Mouse (Mus musculus) adipocyte (in vitro differentiated cells): Measurements from ENCODE around the gene Irf1.
"Not testable (repeated sequence)": the region's sequence is repeated elsewhere in the genome, so short reads cannot be mapped to it uniquely, and the experiment has no call there.

ENCODE experiments used
- DNase-seq: peaks from one replicate; pipeline ENCODE4 v3.0.0-alpha.2; 2016; ENCODE audit warnings: low spot score

The Irf1 gene

DNA sequence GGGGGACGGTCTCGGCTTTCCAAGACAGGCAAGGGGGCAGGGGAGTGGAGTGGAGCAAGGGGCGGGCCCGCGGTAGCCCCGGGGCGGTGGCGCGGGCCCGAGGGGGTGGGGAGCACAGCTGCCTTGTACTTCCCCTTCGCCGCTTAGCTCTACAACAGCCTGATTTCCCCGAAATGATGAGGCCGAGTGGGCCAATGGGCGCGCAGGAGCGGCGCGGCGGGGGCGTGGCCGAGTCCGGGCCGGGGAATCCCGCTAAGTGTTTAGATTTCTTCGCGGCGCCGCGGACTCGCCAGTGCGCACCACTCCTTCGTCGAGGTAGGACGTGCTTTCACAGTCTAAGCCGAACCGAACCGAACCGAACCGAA is at the start of gene Irf1:
Gene Irf1, plus strand, starts transcription at position 255 of the 365 bp plus-strand sequence.
- DNase-seq = peak; percentile 91

DNA sequence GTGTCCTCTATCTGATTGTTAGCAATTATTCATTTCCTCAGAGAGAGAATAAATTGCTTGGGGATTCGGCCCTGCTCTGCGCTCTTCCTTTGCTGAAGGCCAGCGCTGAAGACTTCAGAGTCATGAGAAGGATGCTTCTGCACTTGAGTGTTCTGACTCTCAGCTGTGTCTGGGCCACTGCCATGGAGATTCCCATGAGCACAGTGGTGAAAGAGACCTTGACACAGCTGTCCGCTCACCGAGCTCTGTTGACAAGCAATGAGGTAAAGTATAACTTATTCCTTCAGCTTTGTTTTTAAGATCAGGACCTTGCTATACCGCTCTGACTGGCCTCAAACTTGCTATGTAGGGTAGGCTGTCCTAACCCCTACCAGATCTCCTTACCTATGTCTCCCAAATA is 49.1 kb upstream of the Irf1 start, which contains the start of gene Il5:
Gene Il5, plus strand, starts transcription at position 80 of the 400 bp plus-strand sequence.
- no peak for DNase-seq

DNA sequence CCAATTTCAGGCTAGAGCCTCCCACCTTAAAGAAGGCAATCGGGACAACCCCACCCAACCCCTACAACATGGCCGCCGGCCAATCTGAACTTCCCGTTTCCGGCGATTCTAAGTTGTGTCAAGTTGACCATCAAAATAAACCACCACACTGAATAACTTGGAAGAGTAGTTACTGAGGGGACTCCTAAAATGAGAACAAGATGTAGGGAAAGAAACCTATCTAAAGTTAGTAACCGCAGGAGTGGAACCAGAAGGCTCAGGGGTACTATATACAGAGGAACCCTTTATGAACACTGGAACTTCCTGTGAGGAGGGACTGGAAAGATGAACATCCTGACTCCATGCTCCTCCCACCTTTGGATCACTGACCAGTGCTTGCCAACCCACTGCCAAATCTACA is 38.4 kb upstream of the Irf1 start:
- no peak for DNase-seq

DNA sequence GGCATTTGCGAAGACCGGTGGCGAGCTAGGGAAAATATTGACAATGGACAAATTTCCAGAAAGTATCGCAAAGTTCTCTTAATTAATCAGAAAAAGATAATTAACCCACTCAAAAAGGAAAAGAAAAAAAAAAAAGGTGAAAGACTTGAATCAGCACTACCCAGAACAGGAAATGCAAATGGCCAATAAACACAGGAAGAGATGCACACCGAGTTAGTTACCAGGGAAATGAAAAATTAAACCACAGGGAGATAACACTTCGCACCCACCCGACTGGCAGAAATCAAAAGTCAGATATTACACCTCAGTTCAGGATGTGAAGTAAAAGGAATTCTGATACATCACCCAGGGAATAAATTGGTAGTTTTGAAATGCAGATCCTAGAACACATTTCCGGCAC is 37.6 kb upstream of the Irf1 start:
- DNase-seq = no peak

DNA sequence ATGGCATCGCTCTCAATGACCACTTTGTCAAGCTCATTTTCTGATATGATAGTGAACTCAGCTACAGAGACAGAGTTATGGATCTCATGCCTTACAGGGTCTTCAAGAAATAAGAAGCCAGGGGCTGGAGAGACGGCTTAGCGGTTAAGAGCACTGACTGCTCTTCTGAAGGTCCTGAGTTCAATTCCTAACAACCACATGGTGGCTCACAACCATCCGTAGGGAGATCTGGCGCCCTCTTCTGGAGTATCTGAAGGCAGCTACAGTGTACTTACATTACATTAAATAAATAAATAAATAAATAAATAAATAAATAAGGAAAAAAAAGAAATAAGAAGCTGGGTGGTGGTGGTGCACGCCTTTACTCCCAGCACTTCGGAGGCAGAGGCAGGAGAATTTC is 36.0 kb upstream of the Irf1 start:
- no peak for DNase-seq

DNA sequence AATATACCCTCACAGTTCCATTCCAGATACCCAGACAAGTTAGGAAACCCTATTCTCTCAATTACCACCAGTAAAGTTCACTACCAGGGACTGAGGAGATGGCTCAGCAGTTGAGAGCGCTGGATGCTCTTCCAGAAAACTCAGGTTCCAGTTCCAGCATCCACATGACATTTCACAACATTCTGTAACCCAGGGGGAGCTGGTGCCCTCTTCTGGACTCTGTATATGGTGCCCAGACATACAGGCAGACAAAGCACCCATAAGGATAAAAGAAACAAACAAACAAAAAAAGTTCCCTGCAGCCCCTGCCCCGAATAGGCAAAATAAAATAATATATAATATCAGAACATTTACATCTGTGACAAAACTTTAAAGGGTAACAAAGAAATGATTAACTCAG is 35.4 kb upstream of the Irf1 start:
- peak; percentile 32 for DNase-seq

DNA sequence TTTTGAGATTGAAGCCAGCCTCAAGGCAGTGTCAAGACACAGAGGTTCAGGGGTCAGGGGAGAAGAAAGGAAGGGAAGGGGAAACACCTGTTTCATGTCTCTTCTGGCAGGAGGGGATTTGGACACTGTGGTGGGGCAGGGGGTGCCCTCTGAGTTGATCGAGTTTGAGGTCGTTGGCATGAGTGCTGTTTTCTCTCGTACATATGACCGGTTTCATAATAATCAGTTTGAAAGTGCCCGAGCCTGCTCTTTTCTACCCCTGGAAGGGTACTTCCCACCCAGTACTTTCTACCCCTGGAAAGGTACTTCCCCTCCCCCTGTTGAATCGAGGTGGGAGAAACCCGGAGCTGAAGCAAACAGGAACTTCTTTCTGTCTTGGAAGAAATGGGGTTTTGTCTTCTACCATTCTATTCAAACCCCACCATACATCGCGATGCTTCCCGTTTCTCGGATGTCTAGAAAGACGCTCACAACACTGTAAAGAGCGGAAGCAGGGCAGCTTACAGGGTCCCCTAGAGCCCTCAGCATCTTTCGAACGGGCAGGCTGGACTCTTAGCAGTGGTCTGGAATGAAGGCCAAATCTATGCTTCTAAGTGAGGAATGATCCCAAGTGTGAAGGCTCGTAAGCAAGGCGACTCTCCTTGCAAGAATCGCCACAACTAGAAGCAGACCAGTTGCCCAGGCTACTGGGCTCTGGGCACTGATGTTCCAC is 34.7 kb upstream of the Irf1 start:
- no peak for DNase-seq

DNA sequence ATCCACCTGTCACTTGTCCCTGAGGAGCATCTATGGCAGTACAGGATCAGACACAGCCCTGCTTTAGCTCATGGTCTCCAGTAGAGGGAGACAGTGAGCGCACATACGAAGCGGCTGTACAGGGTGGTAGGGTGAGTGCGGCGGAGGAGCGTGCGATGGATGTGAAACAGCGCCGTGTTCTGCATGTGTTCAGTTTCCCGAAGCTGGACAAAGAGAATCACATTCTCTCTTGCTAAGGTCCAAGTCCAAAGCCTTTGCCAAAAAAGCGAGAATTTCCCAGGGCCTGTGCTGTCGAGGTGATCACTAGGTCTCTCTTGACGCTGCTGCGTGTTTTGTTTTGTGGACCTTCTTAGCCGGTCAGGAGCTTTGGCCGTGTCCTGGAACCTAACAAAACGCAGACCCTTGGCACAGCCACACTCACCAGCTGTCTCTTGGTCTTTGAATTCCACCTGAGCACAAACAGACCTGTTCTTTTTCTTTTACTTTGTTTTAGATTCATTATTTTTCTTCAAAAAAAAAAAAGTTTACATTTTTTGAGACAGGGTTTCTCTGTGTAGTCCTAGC is 34.0 kb upstream of the Irf1 start:
- peak; percentile 20 for DNase-seq

DNA sequence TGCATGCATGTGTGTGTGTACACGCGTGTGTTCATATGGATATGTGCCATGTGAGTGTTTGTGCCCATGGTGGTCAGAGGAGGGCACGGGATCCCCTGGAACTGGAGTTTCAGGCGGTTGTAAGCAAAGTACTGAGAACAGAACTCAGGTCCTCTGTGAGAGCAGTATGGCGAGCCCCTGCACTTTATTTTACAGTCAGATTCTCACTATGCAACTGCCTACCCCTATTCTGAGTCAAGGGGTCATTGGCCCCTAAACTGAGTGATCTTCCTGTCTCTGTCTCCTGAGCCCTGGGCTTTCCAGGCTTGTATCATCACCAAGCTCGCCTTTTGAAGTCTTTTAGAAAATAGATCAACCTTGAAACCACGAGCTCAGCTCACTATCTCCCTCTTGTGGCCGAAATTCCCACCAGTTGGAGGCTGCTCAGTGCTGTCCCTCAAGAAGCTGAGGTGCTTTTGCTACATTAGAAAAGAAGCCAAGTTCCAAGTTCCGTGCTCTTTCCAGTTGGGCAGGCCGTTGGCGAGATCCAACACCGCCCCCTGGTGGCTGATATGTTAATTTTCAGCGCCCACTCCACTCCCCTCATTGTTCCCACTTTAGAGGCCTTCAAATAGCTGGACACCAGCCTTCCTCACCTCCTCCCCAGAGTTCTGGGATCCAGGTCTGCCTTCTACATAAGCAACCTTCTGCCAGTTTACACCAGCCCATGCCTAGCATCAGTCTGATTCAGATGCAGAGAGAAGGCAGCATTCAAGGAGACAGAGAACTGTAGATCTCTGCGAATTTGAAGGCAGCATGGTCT is 32.8 kb upstream of the Irf1 start:
- peak; percentile 91 for DNase-seq

DNA sequence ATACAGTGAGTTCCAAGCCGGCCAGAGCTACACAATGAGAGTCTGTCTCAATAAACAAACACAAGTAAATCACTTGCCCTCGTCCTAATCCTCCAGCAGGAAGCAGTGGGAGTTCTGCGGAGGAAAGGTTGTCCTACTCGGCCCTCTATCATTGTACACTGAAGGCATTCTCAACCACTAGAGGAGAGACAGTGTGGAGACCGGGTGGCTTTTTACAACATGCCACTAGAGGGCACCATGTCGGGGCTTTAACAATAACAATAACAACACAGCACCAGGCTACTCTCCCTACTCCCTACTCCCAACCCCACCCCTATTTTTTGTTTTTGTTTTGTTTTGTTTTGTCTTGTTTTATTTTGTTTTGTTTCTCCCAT is 32.3 kb upstream of the Irf1 start:
- peak; percentile 89 for DNase-seq

DNA sequence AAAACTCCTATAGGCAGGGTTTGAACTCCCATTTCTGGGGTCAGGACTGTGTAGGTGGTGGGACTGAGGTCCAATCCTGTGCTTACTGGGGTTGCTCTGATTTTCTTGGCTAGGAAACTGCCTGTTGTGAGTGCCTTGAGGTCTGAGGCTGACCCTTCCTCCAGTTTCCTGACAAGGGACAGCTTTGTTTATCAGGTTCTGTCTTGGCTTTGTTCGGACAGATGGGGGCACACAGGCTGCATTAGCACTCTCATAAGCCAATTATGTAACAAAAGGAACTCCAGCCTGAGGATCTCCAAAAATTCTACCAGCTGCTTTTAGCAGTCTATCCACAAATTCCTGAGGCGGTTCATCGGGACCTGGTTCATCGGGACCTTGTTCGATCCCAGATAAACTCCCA is 27.5 kb upstream of the Irf1 start:
- DNase-seq = peak; percentile 85

DNA sequence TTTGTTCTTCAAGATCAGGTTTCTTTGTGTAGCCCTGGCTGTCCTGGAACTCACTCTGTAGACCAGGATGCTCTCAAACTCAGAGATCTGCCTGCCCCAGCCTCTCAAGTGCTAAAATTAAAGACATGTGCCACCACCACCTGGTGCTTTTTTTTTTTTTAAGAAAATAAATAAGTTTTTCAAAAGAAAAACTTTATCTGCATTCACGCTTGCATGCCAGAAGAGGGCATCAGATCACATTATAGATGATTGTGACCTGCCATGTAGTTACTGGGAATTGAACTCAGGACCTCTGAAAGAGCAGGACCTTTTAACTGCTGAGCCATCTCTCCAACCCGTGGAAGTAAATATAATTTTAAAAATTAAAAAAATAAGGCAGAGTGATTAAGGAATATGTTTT is 24.6 kb upstream of the Irf1 start:
- no peak for DNase-seq

DNA sequence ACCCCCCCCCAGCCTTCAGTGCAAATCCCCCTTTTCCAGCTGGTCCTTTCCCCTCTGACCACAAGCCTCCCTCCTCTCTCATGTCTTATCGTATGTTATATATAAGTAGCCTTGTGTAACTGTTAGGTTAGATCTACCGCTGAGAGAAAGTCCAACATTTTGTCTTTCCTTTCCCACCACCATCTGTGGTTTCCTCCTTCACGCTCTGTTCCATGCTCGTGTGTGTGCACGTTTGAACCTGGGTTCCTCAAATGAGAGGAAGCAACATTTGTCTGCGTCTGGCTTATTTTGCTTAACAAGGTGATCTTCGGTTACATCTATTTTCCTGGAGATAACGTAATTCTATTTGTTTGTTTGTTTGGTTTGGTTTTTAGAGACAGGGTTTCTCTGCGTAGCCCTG is 21.8 kb upstream of the Irf1 start:
- no peak for DNase-seq

DNA sequence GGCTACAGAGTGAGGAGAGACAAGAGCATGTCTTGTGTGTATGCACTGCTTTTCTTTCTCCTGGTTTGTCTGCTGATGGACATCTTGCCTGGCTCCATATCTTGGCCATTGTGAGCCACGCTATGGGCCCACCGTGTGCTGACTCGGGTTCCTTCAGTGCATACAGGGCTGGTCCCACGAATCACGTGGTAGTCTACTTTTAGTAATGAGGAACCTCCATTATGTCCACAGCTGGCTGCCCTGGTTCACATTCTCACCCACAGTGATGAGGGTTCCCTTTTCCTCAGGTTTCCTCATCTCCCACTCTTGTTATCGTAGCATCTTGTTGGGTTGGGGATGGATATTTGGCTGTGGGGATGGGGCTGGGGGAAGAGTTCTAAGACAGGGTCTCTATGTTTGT is 21.2 kb upstream of the Irf1 start:
- no peak for DNase-seq

DNA sequence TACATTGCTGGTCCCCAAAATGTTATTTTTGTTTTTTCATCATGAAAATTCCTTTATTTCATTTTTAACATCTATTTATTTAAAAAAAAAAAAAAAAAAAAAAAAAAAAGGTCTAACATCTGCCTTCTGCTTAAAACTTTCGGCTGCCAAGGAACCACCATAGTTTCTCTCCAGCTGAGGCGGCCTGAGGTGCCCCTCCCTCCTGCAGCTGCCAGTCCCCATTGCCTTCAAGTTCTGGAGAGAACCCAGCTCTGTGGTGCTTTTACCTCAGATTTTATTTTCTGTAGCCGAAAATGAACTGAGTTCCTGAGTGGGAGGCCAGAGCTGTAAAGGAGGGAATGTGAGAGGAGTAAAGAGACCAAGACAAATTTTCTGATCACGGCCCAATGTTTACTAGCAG is 20.5 kb upstream of the Irf1 start:
- DNase-seq = no peak

DNA sequence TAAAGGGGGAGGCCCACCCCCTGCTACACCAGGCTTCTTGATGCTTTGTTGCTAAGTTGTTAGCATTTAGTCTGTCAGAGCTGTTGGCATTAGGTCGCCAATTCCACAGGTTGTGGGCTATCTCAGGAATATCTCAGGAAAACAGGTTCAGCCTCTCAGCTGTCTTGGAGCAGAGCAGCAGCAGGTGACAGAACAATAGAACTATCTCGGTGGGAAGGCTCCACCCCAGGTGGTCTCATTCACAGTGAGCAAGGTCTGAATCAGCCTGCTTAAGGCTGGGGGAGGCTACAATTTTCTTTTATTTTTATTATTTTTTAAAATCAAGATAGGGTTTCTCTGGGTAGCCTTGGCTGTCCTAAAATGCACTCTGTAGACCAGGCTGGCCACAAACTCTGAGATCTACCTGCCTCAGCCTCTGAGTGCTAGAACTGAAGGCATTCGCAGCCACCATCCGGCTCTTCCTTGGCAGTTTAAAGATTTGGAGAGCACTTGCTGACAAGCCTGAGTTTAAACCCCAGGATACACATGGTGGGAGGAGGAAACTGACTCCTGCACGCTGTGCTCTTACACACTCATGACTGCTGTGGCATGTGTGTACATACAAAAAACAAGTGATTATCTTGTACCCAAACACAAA is 20.0 kb upstream of the Irf1 start:
- no peak for DNase-seq

DNA sequence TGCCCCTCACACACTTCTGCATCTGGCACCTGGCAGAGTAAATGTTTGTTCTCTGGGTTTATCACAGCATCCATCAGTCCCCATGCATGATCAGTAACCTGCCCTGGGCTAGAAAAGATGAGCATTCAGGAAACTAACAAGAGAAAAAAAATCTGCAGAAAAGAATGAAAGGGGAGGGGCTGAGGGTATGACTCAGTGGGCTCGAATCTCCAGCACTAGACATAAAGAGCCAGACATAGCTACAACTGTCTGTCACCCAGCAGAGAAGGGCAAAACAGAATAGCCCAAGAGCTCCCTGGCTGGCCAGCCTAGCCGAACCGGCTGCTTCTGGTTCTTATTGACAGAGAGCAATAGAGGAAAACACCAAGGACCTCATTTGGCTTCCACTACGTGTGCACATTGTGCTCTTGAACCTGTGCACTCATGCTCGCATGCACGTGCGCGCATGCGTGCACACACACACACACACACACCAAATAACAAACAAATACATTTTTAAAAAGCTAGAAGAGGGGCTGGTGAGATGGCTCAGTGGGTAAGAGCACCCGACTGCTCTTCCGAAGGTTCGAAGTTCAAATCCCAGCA is 14.7 kb upstream of the Irf1 start:
- no peak for DNase-seq

DNA sequence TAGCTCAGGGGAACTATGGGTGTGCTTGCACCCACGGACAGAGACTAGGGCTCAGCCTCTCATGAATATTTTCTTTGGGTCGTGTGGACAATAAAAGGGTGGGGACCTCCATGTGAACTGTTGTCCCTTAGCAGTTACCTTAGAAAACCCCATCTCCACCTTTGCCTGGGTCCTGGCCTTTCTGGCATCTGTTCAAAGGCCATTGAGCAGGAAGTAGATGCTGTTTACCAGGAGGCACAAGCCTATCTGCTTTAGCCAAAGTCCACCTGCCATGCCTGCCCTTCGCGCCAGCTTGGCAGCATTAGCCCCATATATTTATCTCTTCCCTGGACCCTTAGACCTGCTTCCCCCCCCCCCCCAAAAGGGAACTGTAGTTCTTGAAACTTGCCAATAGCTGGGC is 12.2 kb upstream of the Irf1 start:
- no peak for DNase-seq

DNA sequence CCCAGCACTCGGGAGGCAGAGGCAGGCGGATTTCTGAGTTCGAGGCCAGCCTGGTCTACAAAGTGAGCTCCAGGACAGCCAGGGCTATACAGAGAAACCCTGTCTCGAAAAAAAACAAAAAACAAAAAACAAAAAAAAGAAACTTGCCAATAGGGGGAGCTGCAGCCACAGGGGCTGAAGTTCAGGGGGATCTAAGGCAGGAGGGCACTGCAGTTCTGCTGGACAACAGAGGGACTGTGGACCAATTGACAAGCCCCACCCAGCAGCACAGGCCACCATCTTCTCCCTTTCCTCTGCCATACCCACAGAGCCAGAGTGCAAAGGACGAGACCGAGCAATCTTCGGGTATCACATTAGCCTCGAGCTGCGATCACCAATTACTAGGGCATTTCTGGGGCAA is 11.8 kb upstream of the Irf1 start:
- DNase-seq = not testable (repeated sequence)

DNA sequence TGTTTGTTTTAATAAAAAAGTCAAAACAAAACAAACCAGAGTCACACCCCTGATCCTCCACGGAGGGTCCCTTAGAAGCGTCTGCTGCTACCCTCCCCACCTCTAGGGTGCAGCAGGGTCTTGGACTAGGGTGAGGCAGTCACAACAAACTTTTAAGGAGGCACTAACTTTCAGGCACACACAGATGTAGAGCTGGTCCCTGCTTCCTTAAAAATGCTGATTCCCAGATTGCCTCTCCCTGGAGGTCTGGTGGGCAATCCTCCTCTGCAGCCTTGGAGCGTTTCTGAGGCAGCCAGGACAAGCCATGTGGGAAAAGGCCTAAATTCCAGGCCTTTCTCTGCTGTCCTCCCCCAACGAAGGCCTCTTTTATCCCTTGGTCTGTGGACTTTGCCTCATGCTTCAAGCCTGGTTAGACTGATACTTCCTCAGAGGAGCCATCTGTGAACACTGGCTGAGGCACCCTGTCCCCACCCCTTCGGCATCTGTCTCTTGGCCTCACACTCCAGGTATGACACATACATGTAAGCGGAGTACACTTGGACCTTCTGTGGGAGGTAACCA is 10.9 kb upstream of the Irf1 start:
- no peak for DNase-seq

DNA sequence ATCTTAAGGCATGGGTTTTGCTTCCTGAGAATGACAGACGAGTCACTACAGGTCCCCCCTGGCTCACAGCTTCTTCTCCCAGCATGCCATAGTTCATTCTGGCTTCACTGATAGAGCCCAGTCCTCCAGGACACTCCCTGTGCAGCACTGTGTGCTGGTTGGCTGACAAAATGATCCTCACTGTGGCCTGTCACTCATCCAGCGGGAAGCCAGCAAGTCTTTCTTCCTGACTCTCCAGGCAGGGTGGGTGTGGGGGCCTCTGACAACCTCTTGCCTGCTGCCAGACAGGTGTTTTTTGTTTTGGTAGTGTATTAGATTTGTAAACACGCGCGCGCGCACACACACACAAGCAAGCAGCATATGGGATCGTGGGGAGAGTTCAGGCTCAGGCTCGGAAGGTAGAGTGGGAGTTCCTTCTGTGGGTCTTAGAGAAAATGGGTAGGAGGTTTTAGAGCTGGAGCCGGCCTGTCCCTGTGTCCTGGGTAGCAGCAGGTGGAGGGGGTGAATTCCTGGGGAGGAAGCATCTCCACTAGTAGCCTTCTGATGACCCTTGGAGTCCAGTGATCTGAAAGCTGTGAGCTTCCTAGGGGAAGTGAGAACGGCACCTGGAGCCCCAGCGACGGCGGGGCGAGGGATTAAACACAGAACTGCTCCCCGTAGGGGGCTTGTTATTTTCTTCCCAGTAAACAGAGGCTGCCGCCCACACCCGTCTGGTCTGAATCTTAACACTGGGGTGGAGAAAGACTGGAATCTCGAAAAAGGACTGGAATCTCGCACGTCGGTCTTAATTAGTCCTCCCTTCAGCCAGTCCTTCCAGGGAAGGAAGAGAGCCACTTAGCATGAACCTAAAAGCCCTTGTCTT is 10.0 kb upstream of the Irf1 start:
- DNase-seq = no peak
